Mouse (Mus musculus): Measurements from ENCODE around the gene Rrp9. TPM values are rescaled to one million over a fixed set of nuclear protein-coding genes. Genes with fewer than 3 reads are reported as not detected.

The Rrp9 gene
- total and polyA plus RNA-seq, 3 experiments, result 120 to 326 (median 130) TPM

GRCm38 (mm10) chr9:106429221-106430014 is 46.3 kb upstream of the Rrp9 start, which contains the start of gene Rpl29 (continued):
- TF ChIP-seq KAT2A (IDR thresholded peaks at IDR 0.05; ENCODE audit: insufficient replicate concordance, low read length), result peak; percentile 95
- no peak for TF ChIP-seq JUN (IDR thresholded peaks at IDR 0.05; ENCODE audit: insufficient read depth, low read depth, low read length)
- TF ChIP-seq CTCF (conservative IDR thresholded peaks at IDR 0.05 in 1 of 2, IDR thresholded peaks at IDR 0.05 in 1 of 2; ENCODE audit: low read depth in 2 of 2, low read length in 2 of 2), result no peak
- no peak for TF ChIP-seq USF1 (IDR thresholded peaks at IDR 0.05; ENCODE audit: low read depth, low read length)
- peak; percentile 92 for TF ChIP-seq ELF1 (IDR thresholded peaks at IDR 0.05; ENCODE audit: low read depth, low read length)
- TF ChIP-seq MAX (IDR thresholded peaks at IDR 0.05; ENCODE audit: low read length), result peak; percentile 84; the same call in 1 of the 2 replicates
- no peak; the same call in 1 of the 2 replicates for TF ChIP-seq MXI1 (IDR thresholded peaks at IDR 0.05; ENCODE audit: low read depth, low read length)
- TF ChIP-seq SIN3A (IDR thresholded peaks at IDR 0.05; ENCODE audit: low read length), result no peak; the same call in 1 of the 2 replicates
- no peak for TF ChIP-seq RAD21 (IDR thresholded peaks at IDR 0.05; ENCODE audit: low read depth, low read length)
- no peak for TF ChIP-seq CHD1 (IDR thresholded peaks at IDR 0.05; ENCODE audit: low read depth, low read length)
- peak; percentile 76; the same call in 1 of the 2 replicates for TF ChIP-seq MAZ (IDR thresholded peaks at IDR 0.05; ENCODE audit: low read depth, low read length)
- no peak for TF ChIP-seq JUND (conservative IDR thresholded peaks at IDR 0.05; ENCODE audit: low read depth, low read length)
- TF ChIP-seq TBP (conservative IDR thresholded peaks at IDR 0.05; ENCODE audit: low read depth, low read length), result peak; percentile 96
- no peak; the same call in 1 of the 2 replicates for TF ChIP-seq E2F4 (IDR thresholded peaks at IDR 0.05; ENCODE audit: insufficient replicate concordance, low read depth, low read length)
- no peak for TF ChIP-seq BHLHE40 (IDR thresholded peaks at IDR 0.05; ENCODE audit: low read depth, low read length)
- TF ChIP-seq ZKSCAN1 (IDR thresholded peaks at IDR 0.05; ENCODE audit: borderline replicate concordance, low read depth, low read length), result no peak
- TF ChIP-seq CHD2 (IDR thresholded peaks at IDR 0.05; ENCODE audit: low read length), result peak; percentile 52; the same call in 1 of the 2 replicates
- no peak for TF ChIP-seq ZC3H11A (IDR thresholded peaks at IDR 0.05; ENCODE audit: low read depth, low read length)
- TF ChIP-seq RCOR1 (conservative IDR thresholded peaks at IDR 0.05; ENCODE audit: low read depth, low read length), result no peak
- TF ChIP-seq HCFC1 (IDR thresholded peaks at IDR 0.05; ENCODE audit: low read depth, low read length), result peak; percentile 93
- peak; percentile 97 for TF ChIP-seq TCF12 (IDR thresholded peaks at IDR 0.05; ENCODE audit: low read depth, low read length)

- no peaks in the 10 kb centered on the region for H3K27me3 ChIP-seq (replicated peaks)
- peak overlapping the region; percentile 85; the same call in 1 of the 2 replicates for H3K4me2 ChIP-seq (ENCODE audit: insufficient read depth, low read depth, poor library complexity, severe bottlenecking)
- peak overlapping the region; percentile 81 to 100 (median 95) for H3K4me3 ChIP-seq (replicated peaks in 1 of 3; ENCODE audit: low read depth in 2 of 3, low read length in 2 of 3, poor library complexity in 1 of 3)
- peaks cover 27% of the 10 kb centered on the region for H3K79me2 ChIP-seq (replicated peaks; ENCODE audit: control insufficient read depth, extremely low read depth, insufficient read depth, poor library complexity, severe bottlenecking)
- H3K9ac ChIP-seq (ENCODE audit: insufficient read depth, low read depth), result peak overlapping the region; percentile 100
- in situ Hi-C loops (cut with MboI; ENCODE audit: low pct_ligation_motif_present, low pct_unique_long_range_greater_than_20kb, low sequenced_read_pairs) (no loop called here), dilution Hi-C loops (cut with MboI; ENCODE audit: extremely low pct_ligation_motif_present, extremely low pct_unique_long_range_greater_than_20kb, low sequenced_read_pairs) (no loop called here)
- H3K36me3 ChIP-seq (replicated peaks in 1 of 2; ENCODE audit: control insufficient read depth in 1 of 2, insufficient read depth in 1 of 2, low read length in 1 of 2), result peaks cover 43 to 47% of the 10 kb centered on the region in 2 experiments
- TF ChIP-seq GABPA (IDR thresholded peaks at IDR 0.05; ENCODE audit: insufficient replicate concordance, low read depth, low read length) (no peak), IRF4 (IDR thresholded peaks at IDR 0.05; ENCODE audit: low read depth, low read length) (no peak), CHD1 (IDR thresholded peaks at IDR 0.05; ENCODE audit: low read depth, low read length) (0 out of 2 replicates have a peak, but pooled peaks have one; percentile 77), MAFK (IDR thresholded peaks at IDR 0.05; ENCODE audit: insufficient replicate concordance, low read length) (no peak), SIN3A (IDR thresholded peaks at IDR 0.05; ENCODE audit: low read length) (no peak; the same call in 1 of the 2 replicates), ETS1 (conservative IDR thresholded peaks at IDR 0.05; ENCODE audit: low read depth, low read length) (no peak), RCOR1 (conservative IDR thresholded peaks at IDR 0.05; ENCODE audit: low read depth, low read length) (no peak)
- peaks cover 2 to 26% of the 10 kb centered on the region in 2 experiments; a peak in 3 of 4 replicates for H3K4me1 ChIP-seq (ENCODE audit: control insufficient read depth in 1 of 2, insufficient read depth in 2 of 2)
- no peak for DNase-seq (ENCODE audit: extremely low read depth)
- H3K27ac ChIP-seq (ENCODE audit: insufficient read depth, low read depth), result peak overlapping the region; percentile 81
- no peaks in the 10 kb centered on the region for H3K9me3 ChIP-seq (replicated peaks; ENCODE audit: low read length)
Observed at GRCm38 (mm10) chr9:106430015-106430264, 45.8 kb upstream of the Rrp9 start.

Measured in CH12.LX (cell line).